Mouse (Mus musculus) CD4-positive, CD25-positive, alpha-beta regulatory T cell (primary cell): ENCODE measurements around the gene Olfr821. TPM values are rescaled to one million over a fixed set of nuclear protein-coding genes. Genes with fewer than 3 reads are reported as not detected.

Experiments
- polyA plus RNA-seq: library from polyadenylated mRNA; unstranded; fragments of 100-300 nt; shearing (Covaris generic); gene quantifications from one replicate; pipeline ENCODE4 v1.2.1, GENCODE M21; 2017

Olfr821 gene
- polyA plus RNA-seq = not detected

GRCm38 (mm10) chr10:130030048-130030447 lies at the start of gene Olfr821:
TSS of gene Olfr821 (plus strand) at chr10:130030348.

GRCm38 (mm10) chr10:129984962-129985361 lies 45.2 kb upstream of the Olfr821 start, which contains the start of gene Gm10310:
TSS of gene Gm10310 (minus strand) at chr10:129985062.

GRCm38 (mm10) chr10:130012321-130012720 lies 17.8 kb upstream of the Olfr821 start, which contains the start of gene Olfr820:
TSS of gene Olfr820 (plus strand) at chr10:130012621.

GRCm38 (mm10) chr10:130070910-130071309 lies 40.8 kb downstream of the Olfr821 start, which contains the start of gene Olfr822:
TSS of gene Olfr822 (plus strand) at chr10:130071210.

Other genes with a start within 250 kb of the Olfr821 start
- not detected for gene Olfr810, start 235.4 kb upstream of the Olfr821 start, polyA plus RNA-seq
- not detected for gene Olfr811, start 226.0 kb upstream of the Olfr821 start, polyA plus RNA-seq
- gene Olfr812, start 184.3 kb upstream of the Olfr821 start, polyA plus RNA-seq = not detected
- not detected for gene Olfr813, start 175.0 kb upstream of the Olfr821 start, polyA plus RNA-seq
- gene Olfr814, start 150.5 kb upstream of the Olfr821 start, polyA plus RNA-seq = 0.06 TPM
- gene Olfr815, start 124.5 kb upstream of the Olfr821 start, polyA plus RNA-seq = not detected
- 0.11 TPM for gene Olfr816, start 114.8 kb upstream of the Olfr821 start, polyA plus RNA-seq
- gene Olfr818, start 81.2 kb upstream of the Olfr821 start, polyA plus RNA-seq = not detected
- gene Olfr819, start 63.1 kb upstream of the Olfr821 start, polyA plus RNA-seq = not detected
- gene Olfr247, start 54.2 kb upstream of the Olfr821 start, polyA plus RNA-seq = not detected
- gene Gm10310, start 45.3 kb upstream of the Olfr821 start, polyA plus RNA-seq = 0.08 TPM
- not detected for gene Olfr820, start 17.7 kb upstream of the Olfr821 start, polyA plus RNA-seq
- gene Olfr822, start 40.9 kb downstream of the Olfr821 start, polyA plus RNA-seq = 0.26 TPM
- not detected for gene Olfr823, start 85.0 kb downstream of the Olfr821 start, polyA plus RNA-seq
- gene Olfr824, start 99.7 kb downstream of the Olfr821 start, polyA plus RNA-seq = 0.19 TPM
- 0.06 TPM for gene Olfr825, start 136.4 kb downstream of the Olfr821 start, polyA plus RNA-seq
- gene Olfr826, start 153.8 kb downstream of the Olfr821 start, polyA plus RNA-seq = 0.10 TPM
- not detected for gene Olfr827, start 184.1 kb downstream of the Olfr821 start, polyA plus RNA-seq
- not detected for gene Neurod4, start 249.9 kb downstream of the Olfr821 start, polyA plus RNA-seq